Mouse (Mus musculus) layer of hippocampus, adult 2 months (tissue): ENCODE results near the gene Snx4. TPM values are rescaled to one million over a fixed set of nuclear protein-coding genes. Genes with fewer than 3 reads are reported as not detected.

Source experiments
- DNase-seq, 2 experiments: peaks; one replicate each; pipeline ENCODE4 v3.0.0; 2022; ENCODE audit warnings: low spot score in 2 of 2
- H3K27ac ChIP-seq: fragments of 200-600 bp; 2 replicates; pipeline ENCODE4 v1.8.1; 2022
- H3K4me3 ChIP-seq: fragments of 200-600 bp; 2 replicates; pipeline ENCODE4 v1.8.1; 2022; ENCODE audit warnings: mild to moderate bottlenecking
- CTCF ChIP-seq: fragments of 200-600 bp; conservative IDR thresholded peaks from 2 replicates; pipeline ENCODE4 v1.8.1; 2022; ENCODE audit warnings: antibody characterized with exemption, mild to moderate bottlenecking, moderate library complexity
- total RNA-seq, 2 experiments: library from RNA; stranded (reverse); gene quantifications; 2 replicates each; pipeline ENCODE4 v1.2.3; 2021

Gene Snx4
- total RNA-seq, 2 experiments from 2014 or later = 29.8 to 32.8 TPM

DNA sequence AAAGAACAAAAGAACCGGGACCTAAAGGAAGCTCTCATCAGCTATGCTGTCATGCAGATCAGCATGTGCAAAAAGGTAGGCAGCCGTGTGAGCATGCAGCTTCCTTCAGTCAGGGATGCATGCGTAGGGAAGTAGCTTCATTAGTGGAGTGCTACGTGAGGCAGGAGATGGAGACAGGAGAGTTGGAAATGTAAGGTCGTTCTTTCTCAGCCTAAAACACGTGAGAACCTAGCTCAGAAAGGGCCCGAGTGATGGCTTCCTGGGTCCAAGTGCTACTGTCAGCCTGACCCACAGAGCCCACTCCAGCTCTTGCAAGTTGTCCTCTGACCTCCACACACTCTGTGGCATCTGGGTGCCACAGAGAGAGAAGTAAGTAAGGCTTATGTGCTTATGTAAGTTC lies 43.4 kb downstream of the Snx4 start:
- TF ChIP-seq CTCF = no peak
- no peak for DNase-seq
- no peak overlapping the region for H3K27ac ChIP-seq
- no peak overlapping the region for H3K4me3 ChIP-seq

DNA sequence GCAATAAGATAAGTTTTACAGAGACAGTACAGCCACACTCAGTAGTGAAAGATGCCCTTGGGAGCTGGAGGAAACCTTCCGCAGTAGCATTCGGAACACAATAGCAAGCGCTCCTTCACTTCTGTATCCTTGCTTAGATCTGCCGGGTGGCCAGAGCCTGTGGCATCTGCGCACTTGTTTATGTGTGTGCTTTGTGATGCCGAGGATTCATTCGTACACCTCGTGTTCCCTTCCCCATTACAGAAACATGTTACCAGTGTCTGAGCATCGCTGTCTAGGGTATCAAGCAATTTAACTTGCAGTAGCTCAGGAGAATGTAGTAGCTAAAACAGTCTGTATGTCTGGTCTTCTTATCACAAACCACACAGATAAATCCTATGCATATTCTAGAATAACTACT lies 44.1 kb downstream of the Snx4 start:
- Histone ChIP-seq H3K27ac (no peak overlapping the region), H3K4me3 (no peak overlapping the region)
- DNase-seq = no peak
- no peak for TF ChIP-seq CTCF

DNA sequence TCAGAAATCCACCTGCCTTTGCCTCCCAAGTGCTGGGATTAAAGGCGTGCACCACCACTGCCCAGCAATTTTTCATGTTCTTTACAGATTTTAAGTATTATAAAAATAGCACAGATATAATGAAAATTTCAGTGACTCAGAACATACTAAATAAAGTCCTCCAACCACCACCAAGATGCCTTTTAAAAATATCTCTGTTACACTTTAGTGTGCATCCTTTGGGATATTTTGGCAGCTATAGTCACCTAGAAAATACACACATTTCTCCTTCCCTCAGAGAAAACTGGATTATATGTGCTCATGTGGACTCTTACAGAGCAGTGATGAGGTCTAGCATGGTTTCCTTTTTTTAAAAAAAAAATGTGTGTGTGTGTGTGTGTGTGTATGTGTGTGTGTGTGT lies 46.3 kb downstream of the Snx4 start:
- TF ChIP-seq CTCF = no peak
- H3K4me3 ChIP-seq = no peak overlapping the region
- no peak overlapping the region for H3K27ac ChIP-seq
- no peak for DNase-seq

DNA sequence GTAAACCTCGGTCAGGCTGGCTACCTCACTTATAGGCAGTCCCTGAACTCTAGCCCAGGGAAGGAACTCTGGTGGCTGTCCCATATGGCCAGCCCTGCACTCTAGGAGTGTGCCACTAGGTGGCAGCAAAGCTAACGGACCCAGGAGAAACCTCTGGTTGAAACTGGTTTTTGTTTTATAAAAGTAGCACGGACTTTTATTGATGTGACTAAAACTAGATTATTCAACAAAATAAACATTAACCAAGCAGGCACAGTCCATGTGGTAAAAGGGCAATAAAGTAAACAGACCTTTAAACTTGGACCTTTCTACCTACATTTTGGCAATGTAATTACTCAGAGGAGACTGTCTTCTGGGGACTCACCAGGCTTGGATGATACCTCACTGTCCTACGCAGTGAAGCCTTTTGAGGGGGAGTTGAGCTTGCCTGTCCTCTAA lies 55.4 kb downstream of the Snx4 start:
- H3K27ac ChIP-seq = no peak overlapping the region
- peak; percentile 53 to 80 for DNase-seq
- peak; percentile 99 for TF ChIP-seq CTCF
- H3K4me3 ChIP-seq = no peak overlapping the region

DNA sequence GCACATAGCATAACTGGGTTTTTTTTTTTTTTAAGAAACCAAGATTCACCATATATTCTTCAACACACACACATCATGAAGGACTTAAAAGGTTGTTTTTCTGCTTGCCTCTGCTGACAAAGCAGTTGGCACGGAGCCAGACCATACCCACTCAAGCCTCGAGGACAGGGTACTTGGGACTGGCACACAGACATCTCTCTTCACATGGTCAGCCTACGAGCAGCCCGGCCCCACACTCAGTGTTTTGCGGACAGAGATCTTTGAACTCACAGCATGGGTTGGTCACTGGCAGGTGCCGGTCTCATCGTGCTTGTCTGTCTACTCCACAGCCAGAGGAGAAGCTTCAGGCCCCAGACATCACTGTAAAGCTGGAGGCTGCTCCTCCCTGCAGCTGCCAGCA lies 56.5 kb downstream of the Snx4 start:
- TF ChIP-seq CTCF = no peak

DNA sequence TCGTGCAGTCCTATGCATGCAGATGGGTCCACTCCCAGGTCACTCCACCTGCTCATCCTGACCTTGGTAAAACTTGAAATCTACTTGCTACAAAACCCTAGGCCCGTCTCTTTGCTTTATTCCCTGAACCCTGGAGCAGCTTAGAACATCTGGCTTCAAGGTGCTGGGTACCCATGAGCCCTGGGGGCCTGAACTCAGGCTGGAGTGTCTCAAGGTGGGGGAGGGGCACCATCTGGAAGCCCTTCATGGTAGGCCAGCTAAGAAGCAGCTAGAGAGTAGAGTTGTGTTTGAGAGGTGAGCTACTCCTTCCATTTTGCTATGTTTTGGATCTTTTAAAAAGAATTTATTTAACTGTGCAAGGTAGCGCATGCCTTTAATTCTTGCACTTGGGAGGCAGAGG lies 57.8 kb downstream of the Snx4 start:
- Histone ChIP-seq H3K4me3 (no peak overlapping the region), H3K27ac (no peak overlapping the region)
- TF ChIP-seq CTCF = no peak
- DNase-seq = no peak

More for the DNA sequence above, 56.5 kb downstream of the Snx4 start:
- no peak overlapping the region for H3K27ac ChIP-seq
- no peak overlapping the region for H3K4me3 ChIP-seq
- DNase-seq = no peak

DNA sequence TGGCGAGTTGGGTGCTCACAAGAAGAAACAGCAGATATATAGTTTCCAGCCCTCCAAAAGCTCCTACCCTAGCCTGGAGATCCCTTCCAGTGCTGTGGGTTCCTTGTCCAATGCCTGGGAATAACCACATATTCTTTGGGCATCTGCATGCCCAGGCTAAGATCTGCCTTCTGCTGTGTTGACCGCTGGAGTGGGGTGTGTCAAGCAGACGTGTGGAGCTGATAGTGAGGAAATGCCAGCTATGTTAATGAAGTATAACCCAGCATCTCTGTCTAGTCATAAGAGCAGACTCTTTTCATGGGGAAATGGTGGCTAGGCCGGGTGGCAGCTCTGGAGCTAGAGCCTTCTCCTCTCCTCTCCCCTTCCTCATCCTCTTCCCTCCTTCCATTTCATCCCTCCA lies 64.4 kb downstream of the Snx4 start:
- TF ChIP-seq CTCF = no peak
- Histone ChIP-seq H3K27ac (no peak overlapping the region), H3K4me3 (no peak overlapping the region)
- no peak for DNase-seq

DNA sequence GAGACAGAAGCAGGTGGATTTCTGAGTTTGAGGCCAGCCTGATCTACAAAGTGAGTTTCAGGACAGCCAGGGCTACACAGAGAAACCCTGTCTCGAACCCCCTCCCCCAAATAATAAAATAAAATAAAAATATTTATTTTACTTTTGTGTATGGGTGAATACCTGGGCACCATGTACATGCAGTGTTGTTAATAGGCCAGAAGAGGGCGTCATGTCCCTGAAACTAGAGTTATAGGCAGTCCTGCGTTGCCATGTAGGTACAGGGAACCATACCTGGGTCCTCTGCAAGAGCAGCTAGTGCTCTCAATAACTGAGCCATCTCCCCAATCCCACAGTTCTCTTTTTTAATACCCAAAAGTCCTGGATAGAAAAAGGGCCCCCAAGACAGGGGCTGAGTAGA lies 66.4 kb downstream of the Snx4 start:
- DNase-seq = no peak
- peak; percentile 51 for TF ChIP-seq CTCF
- Histone ChIP-seq H3K27ac (no peak overlapping the region), H3K4me3 (no peak overlapping the region)

DNA sequence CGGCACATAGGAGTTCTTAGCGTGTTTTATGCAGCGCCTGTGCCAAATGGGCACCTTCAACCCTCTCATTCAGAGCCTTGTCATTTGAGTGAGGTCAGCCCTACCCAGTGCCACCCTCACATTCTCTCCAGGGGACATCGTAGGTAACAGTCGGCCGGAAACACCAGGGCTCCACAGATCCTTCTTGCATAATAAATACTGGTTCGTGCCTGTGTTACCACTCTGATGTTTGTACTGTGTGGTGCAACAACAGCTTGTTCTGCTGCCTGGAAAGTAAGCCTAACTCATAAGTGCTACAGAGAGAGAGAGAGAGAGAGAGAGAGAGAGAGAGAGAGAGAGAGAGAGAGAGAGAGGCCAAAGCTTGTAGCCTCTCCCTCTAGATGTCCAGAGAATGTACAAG lies 66.8 kb downstream of the Snx4 start:
- Histone ChIP-seq H3K27ac (no peak overlapping the region), H3K4me3 (no peak overlapping the region)
- no peak for TF ChIP-seq CTCF
- no peak for DNase-seq

DNA sequence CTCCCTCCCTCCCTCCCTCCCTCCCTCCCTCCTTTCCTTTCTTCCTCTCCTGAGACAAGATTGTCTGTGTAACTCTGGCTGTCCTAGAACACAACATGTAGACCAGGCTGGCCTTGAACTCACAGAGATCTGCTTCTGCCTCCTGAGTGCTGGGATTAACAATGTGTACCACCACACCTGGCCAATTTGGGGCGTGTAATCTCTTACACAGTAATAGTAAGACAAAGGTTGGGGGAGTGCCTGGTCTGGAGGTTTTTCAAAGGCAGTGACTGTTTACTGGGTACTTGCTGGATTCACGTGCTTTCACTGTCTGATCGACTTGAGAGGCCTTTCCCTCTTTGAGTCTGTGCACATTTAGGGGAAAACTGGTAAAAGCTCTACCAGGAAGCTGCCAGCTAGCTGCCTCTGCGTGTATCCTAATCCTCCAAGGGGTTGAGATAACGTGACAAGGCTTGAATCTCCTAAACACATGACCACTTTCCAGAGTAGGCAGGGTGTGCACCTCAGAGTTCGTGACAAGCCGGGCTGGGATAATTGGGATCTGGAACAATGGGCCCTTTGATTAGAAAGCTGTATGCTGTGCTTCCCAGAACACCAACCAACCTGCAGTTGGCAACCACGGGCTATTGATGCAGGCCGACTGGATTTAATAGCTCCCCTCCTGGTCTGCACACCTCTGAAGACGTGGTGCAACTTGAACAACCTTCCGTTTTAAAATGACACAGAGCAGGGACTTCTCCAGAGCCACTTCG lies 74.6 kb downstream of the Snx4 start:
- no peak overlapping the region for H3K4me3 ChIP-seq
- no peak for DNase-seq
- no peak overlapping the region for H3K27ac ChIP-seq
- no peak for TF ChIP-seq CTCF

DNA sequence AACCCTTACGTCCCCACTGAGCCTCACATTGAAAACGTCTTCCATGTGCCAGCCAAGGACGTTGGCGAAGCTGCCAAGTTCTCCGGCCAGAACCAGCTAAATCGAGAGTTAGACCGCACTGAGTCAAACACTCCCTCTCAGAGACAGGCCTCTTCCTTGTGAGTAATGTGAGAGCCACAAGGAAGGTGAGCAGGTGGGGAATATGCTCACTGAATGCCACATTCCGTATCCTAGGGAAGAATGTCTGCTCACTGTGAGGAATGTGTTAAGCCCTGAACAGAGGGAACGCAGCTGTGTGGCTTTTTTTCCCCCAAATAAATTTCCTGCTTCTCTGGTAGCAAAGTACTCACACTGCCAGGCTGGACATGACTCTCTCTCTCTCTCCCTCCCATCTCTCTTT lies 75.3 kb downstream of the Snx4 start:
- no peak overlapping the region for H3K4me3 ChIP-seq
- TF ChIP-seq CTCF = no peak
- DNase-seq = no peak
- H3K27ac ChIP-seq = no peak overlapping the region

DNA sequence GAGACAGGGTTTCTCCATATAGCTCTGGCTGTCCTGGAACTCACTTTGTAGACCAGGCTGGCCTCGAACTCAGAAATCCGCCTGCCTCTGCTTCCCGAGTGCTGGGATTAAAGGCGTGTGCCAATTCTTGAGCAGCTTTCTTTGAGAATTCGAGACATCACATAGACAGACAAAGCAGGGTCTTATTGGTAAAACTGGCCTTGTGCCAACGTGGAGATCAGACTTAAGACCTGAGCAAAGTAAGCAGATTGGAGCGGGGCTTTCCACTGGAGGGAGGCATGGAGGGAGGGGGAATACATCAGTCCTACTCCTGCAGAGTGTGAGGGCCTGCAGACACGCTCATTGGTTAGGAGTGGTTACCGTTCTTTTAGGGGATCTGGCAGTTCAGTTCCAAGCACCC lies 75.9 kb downstream of the Snx4 start:
- DNase-seq = no peak
- H3K27ac ChIP-seq = no peak overlapping the region

DNA sequence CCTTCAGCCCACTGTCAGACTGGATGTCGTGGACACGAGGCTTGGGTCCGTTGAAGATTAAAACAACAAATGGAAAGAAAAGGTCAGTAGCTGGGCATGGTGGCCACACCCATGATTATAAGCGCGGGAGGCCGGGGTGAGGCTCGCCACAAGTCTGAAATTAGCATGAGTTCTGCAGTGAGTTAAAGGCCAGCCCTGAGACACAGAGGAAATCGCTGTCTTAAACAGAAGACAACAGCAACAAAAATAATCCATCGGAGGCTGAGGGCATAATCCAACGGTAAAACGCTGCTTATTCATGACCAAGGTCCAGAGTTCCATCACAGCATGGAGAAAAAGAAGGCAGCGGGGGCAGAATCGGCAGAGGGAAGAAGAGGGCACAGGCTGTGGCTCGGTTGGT lies 81.8 kb downstream of the Snx4 start:
- TF ChIP-seq CTCF = no peak
- H3K27ac ChIP-seq = no peak overlapping the region
- no peak overlapping the region for H3K4me3 ChIP-seq
- DNase-seq = no peak

More for the DNA sequence above, 75.9 kb downstream of the Snx4 start:
- TF ChIP-seq CTCF = no peak
- H3K4me3 ChIP-seq = no peak overlapping the region

DNA sequence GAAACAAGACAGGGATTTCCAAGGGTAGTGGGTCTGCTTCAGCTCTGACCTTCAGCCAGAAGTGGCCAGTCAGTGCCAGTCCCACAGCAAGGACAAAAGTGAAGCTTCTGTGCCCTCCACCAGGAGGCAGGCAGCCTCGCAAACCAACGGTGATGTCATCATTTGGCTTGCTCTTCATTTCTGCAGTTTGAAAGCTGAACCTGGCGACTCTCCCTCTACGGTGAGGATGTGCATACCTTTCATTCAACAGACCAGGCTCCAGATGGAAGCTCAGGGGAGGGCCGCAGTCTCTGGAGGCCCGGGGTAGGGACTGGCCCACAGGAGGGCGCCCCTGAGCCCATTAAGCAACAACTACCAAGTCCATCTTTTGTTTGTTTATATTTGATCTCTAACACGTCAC lies 85.9 kb downstream of the Snx4 start:
- peak; percentile 49 to 70 for DNase-seq
- peak overlapping the region; percentile 20 for H3K4me3 ChIP-seq
- peak; percentile 88 for TF ChIP-seq CTCF
- no peak overlapping the region for H3K27ac ChIP-seq
